Mouse (Mus musculus): Measurements from ENCODE around the gene Mapre1.

GRCm38 (mm10) chr2:153725291-153725690, 15.8 kb upstream of the Mapre1 start:
- TF ChIP-seq POLR2A (IDR thresholded peaks at IDR 0.05; ENCODE audit: borderline replicate concordance, control insufficient read depth, low read depth, low read length) = no peak
- no peak for TF ChIP-seq CTCF (IDR thresholded peaks at IDR 0.05; ENCODE audit: control insufficient read depth, insufficient read depth, low read length)
